ENCODE assay signal across 8 mouse cellular contexts in the genomic region with DNA sequence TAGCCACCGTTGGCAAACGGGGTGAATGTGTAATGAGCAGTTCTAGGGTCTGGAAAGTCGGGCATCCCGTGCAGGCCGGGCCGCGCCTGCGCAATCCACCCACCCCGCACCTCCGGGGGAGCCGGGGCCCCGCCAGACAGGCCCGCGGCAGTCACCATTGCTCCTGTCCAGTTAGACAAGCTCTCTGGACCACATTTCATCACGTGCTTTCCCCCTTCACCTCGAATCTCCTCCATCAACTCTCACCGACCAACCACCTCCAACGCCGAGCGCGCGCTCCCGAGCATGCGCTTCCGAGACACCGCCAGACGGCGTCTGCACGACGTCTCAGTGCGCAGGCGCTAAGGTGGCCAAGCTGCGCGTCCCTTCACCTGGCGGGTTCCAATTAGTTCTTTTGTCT. TPM values are rescaled to one million over a fixed set of nuclear protein-coding genes. Genes with fewer than 3 reads are reported as not detected.
DNase-seq lines count a peak whose midpoint lies in the region; ATAC-seq and TF ChIP-seq lines count a peak whose summit lies in the region.

A gene (minus strand): TSS at position 281 of the 400 bp plus-strand sequence.

- peak within 1 kb of the TSS; percentile 66 for H3K4me2 ChIP-seq in intestine, postnatal 0 days (replicated peaks; ENCODE audit: low read depth)

- peak; percentile 76 for DNase-seq in adrenal gland, adult 8-10 months
- peak; percentile 85 for DNase-seq in embryo, embryonic 9.5 days (ENCODE audit: extremely low spot score)
- peak; percentile 90 to 91 for DNase-seq in left cerebral cortex, postnatal 36 days (ENCODE audit: low spot score in 2 of 2)
- peak; percentile 83 for DNase-seq in midbrain, embryonic 10.5 days (ENCODE audit: low spot score)
- DNase-seq in right cerebral cortex, postnatal 4 days = peak; percentile 81
- peak; percentile 84 for DNase-seq in yolk sac, embryonic 10.5 days (ENCODE audit: low spot score)

- peak; percentile 82 for ATAC-seq in granulocyte monocyte progenitor cell, adult 5-6 weeks (replicated peaks; ENCODE audit: poor library complexity, severe bottlenecking)
- ATAC-seq in intestine, postnatal 0 days = peak; percentile 78

- WGBS in intestine, postnatal 0 days = under 1% methylated on average over 35 of the region's 35 CpGs
- under 1% methylated on average over 35 of the region's 35 CpGs for WGBS in midbrain, embryonic 10.5 days

- H3K36me3 ChIP-seq in intestine, postnatal 0 days (ENCODE audit: control insufficient read depth, insufficient read depth) = no peaks in the 10 kb centered on the region
- H3K36me3 ChIP-seq in midbrain, embryonic 10.5 days = peaks cover 27% of the 10 kb centered on the region

- H3K27me3 ChIP-seq in intestine, postnatal 0 days (replicated peaks; ENCODE audit: control insufficient read depth, insufficient read depth, low read length) = no peaks in the 10 kb centered on the region
- H3K27me3 ChIP-seq in midbrain, embryonic 10.5 days (ENCODE audit: low read depth, poor library complexity, severe bottlenecking) = no peaks in the 10 kb centered on the region

- H3K4me1 ChIP-seq in intestine, postnatal 0 days (replicated peaks; ENCODE audit: control insufficient read depth, insufficient read depth, low read length) = 0 out of 2 replicates have a peak, but pooled peaks cover 3% of the 10 kb centered on the region
- peaks cover 11% of the 10 kb centered on the region for H3K4me1 ChIP-seq in midbrain, embryonic 10.5 days

- intact Hi-C loops in left cerebral cortex, postnatal 36 days (cut with DNase I) = no loop called here

- peak within 1 kb of the TSS; percentile 57 for H3K4me3 ChIP-seq in intestine, postnatal 0 days (ENCODE audit: low read depth, low read length)
- H3K4me3 ChIP-seq in midbrain, embryonic 10.5 days = peak within 1 kb of the TSS; percentile 67

- H3K9ac ChIP-seq in intestine, postnatal 0 days (ENCODE audit: low read depth, low read length) = peak within 1 kb of the TSS; percentile 48

- TF ChIP-seq CTCF in intestine, postnatal 0 days (IDR thresholded peaks at IDR 0.05; ENCODE audit: low read depth) = peak; percentile 69

- no peaks in the 10 kb centered on the region for H3K9me3 ChIP-seq in intestine, postnatal 0 days (ENCODE audit: control insufficient read depth)
- H3K9me3 ChIP-seq in midbrain, embryonic 10.5 days (replicated peaks) = no peaks in the 10 kb centered on the region; the same call in 1 of the 2 replicates

- peak within 1 kb of the TSS; percentile 8; the same call in 1 of the 2 replicates for H3K27ac ChIP-seq in intestine, postnatal 0 days (ENCODE audit: low read depth, low read length)
- H3K27ac ChIP-seq in midbrain, embryonic 10.5 days (replicated peaks) = peak within 1 kb of the TSS; percentile 92

RNA-seq across cellular contexts. Expression of the gene that starts here (rescaled TPM):
- total RNA-seq in adrenal gland, adult 8-10 months (2022) = 10 to 100 TPM; 12.1 to 23.4 (median 18.7) TPM
- total RNA-seq in granulocyte monocyte progenitor cell, adult 5-6 weeks (2014; fragmentation: Nextera tagmentation) = 9.8 and 11.1 TPM in 2 replicates
- 7.7 and 7.9 TPM in 2 replicates for total RNA-seq in granulocyte monocyte progenitor cell, adult 5-6 weeks (2017)
- polyA plus RNA-seq in intestine, postnatal 0 days (2015; fragmentation: Nextera tagmentation; extraction: Ambion mirVana) = 2.5 and 3.0 TPM in 2 replicates
- 10 to 100 TPM; 15.5 to 17.5 TPM for total RNA-seq in left cerebral cortex, postnatal 36 days (2021)
- 8.2 and 8.8 TPM in 2 replicates for polyA plus RNA-seq in midbrain, embryonic 10.5 days (2016; fragmentation: Nextera tagmentation; extraction: Ambion mirVana)

Comparison
In these comparisons a context has a peak if more than half of its experiments do, and no peak if none do; other contexts are left out.
1. Peak in every context shown above with its lines: DNase-seq, ATAC-seq, H3K4me3 ChIP-seq and H3K27ac ChIP-seq.